Mouse (Mus musculus): ENCODE results near the gene Ccr9.
"Not testable (repeated sequence)": the region's sequence is repeated elsewhere in the genome, so short reads cannot be mapped to it uniquely, and the experiment has no call there.

Ccr9 gene

DNA sequence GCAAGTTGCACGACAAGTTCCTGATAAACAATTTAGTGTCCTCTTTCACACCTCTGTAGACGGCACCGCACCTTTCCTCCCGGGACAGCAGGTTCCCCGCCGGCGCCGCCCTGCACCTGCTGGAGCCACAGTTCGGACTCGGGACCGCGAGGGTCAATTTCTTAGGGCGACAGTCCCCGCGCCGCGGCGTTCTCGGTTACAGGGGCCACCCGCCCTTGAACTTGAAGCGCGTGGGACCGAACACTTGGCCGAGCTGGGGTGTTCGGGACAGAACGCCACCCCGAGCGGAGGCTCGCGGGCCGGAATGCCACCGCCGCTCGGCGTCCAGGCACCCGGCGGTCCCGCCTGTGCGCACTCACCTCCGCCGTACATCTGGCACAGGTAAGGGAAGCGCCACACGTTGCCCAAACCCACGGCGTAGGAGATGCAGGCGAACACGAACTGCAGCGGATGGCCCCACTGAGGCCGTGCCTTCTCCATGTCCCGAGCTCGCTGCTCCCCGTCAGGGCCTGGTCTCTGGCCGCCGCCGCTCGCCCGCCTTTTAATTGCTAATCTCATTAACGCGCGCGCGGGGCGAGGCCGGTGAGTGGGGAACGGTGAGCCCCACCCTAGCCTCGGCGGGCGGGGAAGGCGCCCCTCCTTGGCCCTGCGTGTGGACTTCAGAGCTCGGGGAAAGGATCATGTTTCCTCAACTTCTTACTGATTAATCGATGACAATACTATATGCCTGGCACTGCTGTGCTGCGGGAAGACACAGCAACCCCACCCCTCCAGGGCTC, at the start of gene Ccr9, which contains the start of gene Slc6a20a:
Gene Ccr9 (plus strand): TSS at position 113 of the 779 bp plus-strand sequence.
Gene Slc6a20a (minus strand): TSS at position 559 of the 779 bp plus-strand sequence.
- peak; percentile 68 for DNase-seq

DNA sequence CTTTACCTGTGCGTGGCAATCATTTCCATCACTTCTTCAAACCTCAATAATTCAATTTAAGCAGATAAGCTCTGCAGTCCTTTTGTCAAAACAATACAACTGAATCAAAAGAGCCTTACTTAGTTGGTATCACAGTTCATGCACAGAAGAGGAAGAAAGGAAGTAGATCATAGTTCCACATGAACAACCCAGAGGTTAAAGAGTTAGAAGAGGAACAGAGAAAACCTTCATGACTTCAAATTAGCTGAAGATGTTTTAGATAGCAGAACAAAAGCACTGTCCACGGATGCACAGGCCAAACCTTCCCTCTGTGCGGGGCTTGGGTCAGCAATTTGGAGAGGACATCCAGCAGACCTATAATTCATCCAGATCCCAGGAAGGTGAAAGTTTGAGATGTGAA, 46.6 kb upstream of the Ccr9 start:
- no peak for DNase-seq

DNA sequence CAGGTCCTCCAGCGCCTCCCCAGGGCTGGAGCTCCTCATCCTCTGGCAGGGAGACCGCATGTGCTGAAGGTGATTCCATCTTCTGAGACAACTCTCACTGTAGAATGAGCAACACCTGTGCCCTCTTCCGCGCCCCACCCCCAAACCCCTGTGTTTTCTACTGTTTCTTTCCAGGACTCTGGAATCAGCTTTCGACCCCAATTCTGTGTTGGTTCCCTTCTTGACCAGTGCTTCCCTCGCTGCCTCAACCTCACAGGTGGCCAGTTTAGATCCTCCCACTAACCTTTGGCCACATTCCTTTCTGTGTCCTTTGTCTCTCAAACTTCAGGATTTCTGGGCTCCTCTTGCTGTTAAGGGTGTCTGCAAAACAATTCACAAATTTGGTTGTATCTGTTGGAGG, 46.0 kb upstream of the Ccr9 start, which contains the start of gene Slc6a20b:
Gene Slc6a20b (minus strand): TSS at position 285 of the 400 bp plus-strand sequence.
- peak; percentile 45 for DNase-seq

DNA sequence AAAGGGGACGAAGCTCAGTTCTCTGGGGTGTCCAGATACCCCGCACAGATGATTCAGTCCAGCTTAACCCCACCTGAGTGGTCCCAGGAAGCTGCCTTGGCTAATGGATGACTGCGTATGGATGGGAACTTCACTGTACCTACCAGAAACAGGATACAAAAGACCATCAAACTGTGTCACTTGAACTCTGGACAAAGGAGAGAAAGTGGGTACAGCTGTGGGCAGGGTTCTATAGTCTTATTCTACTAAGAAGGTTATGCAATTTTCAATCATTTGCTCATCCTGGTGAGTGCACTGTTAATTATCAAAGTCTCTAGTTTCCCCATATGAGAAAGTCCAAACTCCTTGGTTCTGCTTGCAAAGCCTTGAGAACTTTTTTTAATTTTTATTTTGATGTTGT, 45.2 kb upstream of the Ccr9 start:
- no peak for DNase-seq

DNA sequence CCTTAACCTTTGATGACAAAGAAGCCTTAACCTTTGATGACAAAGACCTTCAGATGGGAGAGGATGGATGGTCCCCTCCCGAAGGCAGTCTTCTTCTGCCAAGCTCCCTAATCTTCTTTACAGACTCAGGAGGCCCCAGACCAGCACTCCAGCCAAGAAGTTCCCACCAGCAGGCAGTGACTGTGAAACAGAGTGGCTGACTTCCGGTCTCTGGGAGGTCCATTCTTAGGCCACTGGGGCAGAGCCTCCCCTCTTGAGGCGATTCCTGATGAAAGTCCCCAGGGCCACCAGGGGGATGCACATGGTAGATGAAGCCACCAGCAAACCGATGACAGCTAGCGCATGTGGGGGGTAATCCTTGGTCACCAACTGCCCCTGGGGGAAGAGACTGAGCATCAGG, 41.5 kb upstream of the Ccr9 start:
- no peak for DNase-seq

DNA sequence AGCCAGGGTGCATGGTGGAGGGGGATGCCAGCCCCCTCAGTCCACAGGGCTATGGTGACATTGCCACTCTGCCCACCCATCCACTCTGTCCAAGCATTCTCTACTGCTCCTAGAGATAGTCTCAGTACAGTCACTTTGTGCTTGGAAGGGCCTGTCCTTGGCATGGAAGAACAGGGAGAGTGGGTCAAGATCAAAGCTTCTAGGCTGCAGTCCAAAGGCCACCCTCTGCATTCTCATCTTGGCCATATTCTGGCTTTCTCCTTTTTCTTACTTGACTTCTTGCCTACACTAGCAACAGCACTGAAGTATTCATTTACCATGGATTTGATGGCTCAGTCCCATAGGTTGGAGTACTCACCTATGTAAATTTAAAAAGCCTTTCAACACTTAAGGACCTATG, 40.0 kb upstream of the Ccr9 start:
- no peak for DNase-seq

DNA sequence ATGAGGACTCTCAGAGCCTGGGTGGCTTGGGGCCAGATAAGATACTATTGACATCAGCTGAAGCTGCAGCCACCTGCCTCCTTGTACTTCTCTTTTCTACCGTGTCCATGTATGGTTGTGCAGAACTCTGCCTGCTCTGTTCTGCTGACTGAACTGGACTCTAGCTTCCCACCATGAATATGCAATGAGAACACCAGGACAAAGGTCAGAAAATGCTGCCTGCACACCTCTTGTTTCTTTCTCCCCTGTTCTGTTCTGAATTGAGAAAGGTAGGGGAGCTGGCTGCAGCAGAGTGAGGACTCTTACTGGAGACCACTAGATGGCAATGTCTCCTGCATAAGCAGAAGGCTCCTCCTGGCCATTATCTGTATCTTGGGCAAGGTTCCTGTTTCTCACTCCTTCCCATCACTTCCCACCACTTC, 39.6 kb upstream of the Ccr9 start:
- DNase-seq = peak; percentile 61

DNA sequence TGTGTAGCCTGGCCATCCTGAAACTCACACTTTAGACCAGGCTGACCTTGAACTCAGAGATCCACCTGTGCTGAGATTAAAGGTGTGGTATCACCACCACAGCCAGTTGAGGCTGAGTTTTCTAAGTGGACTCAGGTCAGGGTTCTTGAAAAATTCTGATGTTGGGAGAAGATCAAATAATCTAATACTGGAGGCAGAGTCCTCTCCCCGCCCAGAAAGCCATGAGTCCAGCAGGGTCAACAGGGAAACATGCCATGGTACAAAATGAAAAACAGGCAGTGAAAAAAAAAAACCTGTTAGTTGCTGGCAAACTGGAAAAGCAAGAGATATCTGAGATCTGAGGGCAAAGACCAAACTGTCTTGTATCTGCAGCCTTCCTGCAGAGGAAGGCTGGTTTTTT, 38.1 kb upstream of the Ccr9 start:
- no peak for DNase-seq

DNA sequence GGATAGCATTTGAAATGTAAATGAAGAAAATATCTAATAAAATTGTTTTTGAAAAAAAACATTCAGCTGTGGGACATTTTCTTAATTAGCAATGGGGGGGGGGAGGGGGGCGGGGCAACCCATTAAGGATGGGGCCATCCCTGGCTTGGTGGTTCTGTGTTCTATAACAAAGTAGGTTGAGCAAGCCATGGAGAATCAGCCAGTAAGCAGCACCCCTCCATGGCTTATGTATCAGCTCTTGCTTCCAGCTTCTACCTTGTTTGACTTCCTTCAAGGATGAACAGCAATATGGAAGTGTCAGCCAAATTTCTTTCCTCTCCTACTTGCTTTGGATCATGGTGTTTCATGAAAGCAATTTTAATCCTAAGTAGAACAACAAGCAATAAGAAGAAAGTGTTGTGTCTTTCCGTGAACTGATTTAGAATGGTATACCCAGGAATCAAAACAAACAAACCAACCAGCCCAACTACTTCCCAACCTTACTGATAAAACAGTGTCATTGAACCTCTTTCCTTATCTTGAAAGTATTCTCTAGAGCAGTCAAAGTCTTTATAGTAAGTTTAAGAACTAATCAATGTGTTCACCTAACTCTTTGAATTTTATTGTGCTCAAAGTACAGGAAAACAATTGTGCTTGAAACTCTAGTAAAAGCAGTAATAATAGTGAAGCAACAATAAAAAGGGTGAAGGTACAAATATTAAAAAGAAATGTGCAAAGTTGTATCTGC, 28.3 kb upstream of the Ccr9 start:
- no peak for DNase-seq

DNA sequence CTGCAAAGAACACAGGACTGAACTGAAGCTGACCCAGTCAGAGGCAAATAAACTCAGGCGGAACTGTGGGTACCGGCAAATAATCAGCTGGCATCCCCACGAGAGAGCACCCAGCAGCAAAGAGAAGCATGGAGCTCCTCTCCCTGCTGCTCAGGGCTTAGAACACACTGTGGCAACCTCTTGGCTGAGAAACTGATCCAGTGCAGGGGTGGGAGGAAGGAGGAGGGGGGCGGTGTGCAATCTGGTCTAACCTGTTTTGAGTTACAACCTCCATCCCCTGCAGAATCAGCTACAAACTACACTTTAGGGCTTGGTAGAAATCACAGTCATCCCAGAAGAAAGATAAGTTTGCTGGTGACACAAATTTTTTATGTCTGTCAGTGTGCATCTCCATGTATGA, 26.9 kb upstream of the Ccr9 start:
- no peak for DNase-seq

DNA sequence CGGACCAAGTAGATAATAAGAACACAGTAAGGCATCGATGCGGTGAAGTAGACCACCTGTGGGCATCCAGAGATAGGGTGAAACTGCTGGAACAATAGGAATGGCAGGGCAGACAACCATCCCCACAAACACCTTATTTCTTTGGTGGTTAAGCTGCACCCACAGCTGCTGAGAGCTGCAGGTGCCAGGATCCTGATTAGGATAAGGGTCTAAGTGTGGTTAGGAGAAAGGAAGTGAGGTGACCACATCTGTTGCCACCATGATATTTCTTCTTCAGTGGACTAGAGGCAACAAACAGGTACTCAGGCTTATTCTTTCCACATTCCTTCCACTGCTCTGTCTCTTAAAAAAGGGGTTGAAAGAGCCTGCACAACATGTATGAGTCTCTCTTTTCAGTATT, 20.8 kb upstream of the Ccr9 start:
- DNase-seq = no peak

DNA sequence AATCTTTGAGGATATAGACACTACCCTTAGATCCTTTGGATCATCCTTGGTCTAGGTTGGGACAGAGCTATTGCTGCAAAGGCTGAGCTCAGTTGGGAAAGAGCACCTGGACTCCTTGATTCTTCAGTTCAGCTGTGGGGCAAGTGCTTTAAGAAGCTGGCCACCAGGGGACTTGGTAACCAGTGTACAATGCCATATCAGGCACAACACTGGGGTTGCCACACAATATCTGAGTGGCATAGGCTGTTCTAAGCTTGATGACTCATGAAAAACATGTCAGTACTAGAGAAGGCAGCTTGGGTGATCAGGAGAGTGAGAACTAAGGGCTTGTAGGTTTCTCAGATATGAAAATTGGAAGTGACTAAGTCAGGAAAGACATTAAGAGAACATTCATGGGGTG, 19.3 kb upstream of the Ccr9 start:
- DNase-seq = no peak

DNA sequence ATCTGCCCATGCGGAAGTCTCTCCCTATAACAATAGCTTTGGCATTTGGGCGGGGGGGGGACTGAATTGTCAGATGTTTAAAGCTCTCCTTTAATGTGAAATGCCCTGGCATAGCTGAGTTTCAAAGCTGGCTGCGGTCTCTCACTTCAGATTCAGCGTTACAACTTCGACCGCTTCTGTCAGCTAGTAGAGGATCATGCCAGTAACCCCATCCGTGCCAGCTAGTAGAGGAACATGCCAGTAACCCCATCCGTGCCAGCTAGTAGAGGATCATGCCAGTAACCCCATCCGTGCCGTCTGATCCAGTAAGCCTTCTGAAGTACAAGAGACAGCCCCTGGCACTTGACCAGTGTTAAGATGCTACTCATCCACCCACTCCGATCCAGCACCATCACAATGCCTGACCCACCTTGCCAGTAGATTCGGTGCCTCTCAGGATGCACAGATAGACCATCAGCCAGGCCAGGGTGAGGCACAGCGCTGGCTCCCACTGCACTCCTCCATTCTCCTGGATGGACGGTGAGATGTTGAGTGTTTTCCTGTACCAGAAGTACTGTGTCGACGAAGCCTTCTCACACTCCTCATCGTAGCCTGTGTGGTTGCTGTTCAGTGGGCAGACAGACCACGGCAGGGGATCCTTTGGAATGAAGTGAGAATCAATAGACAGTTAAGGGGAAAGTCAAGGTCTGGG, 18.1 kb upstream of the Ccr9 start:
- not testable (repeated sequence) for DNase-seq

DNA sequence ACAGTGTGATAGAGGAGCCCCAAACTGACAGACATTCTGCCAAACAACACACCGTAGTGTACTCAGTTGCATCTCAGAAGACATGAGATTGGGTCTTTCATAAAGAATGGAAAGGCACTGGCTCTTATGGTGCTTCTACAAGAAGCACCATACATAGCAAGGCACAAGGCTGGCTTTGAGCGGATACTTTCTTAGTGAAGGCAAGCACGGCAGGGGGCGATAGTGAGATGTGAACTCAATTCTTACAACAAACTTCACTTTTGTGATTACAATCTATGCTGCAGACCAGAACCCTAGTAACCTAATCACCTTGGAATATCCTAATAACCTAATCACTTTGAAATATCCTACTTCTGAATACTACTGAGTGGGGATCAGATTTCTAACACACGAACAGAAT, 12.6 kb upstream of the Ccr9 start:
- peak; percentile 71 for DNase-seq

DNA sequence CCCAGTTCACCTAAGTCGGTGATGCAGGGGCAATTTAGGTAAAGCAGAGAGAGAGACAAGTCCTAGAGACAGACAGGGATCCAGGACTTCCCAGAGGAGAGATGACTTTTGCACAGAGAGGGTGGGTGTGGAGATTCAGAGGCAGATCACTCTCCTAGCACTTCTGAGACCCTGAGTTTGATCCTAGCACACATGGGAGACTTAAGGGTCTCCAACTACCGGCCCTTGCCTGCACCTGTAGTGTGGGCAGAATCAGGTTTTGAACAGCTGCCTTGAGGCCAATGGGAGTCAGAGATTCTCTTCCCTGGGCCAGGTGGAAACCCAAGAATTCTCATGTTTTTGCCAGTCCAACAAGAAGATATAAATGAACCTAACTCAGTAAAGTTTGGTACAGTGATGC, 959 bp downstream of the Ccr9 start:
- DNase-seq = no peak

DNA sequence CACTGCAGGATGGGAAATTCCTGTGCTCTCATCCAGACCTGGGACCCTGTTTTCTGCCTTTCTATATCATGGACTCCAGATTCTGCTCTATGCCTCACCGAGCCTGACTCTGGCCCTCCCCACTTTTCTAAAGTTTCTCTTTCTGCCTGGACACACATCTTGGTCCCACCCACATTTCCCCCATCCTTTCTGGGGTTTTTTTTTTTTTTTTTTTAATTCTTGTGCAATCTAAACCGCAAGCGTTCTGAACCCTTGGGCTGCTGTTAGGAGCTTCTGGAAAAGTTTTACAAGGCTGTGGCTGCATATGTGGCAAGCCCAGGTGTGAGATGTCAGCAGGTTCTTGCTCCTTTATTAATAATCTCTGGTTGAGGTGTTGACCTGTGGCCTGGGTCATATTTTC, 5.5 kb downstream of the Ccr9 start:
- no peak for DNase-seq

DNA sequence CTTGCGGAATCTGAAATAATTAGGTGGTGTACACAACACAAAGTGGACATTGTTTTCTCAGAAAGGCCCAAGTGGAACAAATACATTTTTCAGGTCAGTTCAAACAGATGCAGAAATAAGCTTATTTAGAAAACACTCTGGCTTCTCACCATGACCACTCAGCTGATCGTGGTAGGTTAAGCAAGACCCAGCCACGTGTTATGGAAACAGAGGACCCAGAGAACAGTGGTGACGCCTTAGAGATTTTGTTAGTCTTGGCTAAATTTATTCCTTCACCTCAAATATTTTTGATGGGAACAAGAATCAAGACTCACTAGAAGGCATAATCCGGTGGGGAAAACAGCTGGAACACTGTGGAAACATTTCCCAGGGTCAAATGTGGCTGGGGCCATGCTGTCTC, 8.0 kb downstream of the Ccr9 start:
- DNase-seq = no peak

DNA sequence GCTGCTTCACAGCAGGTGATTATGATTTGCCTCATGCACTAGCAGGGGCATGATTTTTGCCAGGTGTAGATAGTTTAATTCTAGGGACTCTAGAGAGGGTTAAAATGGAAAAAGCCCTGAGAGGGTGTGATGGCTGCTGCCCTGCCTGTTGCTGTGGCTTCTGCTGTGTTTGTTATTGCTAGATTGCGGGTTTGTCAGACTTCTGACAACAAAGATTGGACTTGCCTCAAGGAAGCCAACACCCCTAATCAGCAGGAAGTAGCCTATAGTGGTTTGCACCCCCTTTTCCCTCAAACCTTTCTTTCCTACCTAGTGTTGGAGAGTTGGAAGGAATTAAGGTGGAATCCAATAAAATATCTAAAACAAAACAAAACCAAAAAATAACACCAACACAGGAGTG, 10.0 kb downstream of the Ccr9 start:
- no peak for DNase-seq

DNA sequence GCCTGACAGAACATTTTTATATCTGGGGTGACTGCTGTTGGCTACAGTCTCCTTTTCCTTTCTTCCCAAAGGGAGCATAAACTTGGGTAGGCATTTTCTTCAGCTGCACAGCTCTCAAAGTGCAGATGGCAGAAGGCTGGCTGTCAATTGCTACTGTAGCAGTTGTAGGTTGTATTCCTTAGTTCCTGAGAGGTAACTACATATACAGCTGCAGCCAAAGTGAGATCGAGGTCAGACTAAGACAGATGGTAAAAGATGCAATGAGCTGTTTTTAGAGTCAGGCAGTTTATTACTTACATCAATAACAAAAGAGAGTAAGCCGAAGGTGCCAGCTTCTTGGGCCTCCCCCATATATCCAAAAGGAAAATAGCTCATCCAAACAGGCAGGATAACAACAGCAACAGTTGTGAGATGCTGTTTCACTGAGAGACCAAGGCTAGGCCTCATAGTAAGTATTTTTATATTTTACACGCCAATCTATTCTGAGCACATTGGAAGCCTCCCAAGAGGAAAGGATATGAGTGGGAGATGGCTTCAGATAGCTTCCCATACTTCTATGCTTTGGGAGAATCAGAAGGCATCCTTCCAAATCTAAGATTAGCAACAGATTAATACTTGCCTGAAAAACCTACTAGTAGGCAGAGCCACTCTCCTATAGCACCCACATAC, 17.5 kb downstream of the Ccr9 start:
- no peak for DNase-seq

DNA sequence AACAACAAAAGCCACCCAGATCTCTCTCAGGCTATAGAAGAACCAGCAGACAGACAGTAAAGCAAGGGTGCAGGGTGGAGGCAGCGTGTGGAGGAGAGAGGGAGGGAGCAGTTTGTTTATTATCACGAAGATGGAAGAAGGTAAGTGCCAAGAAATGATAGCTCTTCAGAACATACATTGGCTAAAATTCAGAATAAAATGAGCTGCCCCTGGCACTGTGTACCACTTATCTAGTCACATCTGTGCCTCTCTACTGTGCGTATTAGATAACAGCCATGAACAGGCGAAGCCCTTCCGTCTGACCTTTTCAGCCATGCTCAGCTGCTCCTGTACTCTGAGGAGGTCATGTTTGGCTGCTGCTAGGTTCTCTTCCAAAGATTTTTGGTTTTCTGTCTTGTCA, 23.6 kb downstream of the Ccr9 start:
- no peak for DNase-seq

DNA sequence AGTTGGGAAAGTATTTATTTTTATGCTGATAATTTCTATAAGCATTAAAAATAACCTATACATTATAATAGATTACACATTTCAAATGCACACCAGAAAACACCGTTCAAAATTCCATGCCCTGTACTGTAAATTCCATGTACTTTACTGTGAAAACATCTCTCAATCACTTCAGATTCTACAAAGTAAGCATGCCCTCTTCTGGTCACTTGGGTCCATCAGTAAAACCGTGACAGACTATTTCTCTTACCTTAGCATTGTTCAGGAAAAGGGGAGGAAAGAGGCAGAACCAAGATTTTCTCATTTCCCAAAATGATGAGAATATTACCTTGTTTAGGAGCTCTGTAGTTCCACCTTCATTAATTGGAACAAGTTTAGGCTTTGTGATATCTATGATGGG, 31.0 kb downstream of the Ccr9 start:
- no peak for DNase-seq

DNA sequence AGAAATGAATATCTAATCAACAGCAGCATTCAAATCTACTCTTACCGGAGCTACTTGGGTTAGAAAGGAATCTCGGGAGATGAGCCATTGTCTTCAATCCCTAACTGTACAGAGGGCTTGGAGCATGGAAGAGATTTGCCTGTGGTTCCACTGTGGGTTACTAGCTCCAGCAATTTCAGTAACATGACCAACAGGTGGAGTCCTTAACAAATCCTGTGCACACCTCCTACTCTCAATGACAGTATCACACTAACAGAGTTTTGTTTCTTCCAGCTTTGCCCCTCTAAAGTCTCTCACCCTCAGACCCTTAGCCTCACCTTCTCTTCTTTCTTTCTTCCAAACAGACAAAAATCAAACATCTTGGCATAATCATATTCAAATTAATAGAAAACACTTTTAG, 34.9 kb downstream of the Ccr9 start:
- no peak for DNase-seq

DNA sequence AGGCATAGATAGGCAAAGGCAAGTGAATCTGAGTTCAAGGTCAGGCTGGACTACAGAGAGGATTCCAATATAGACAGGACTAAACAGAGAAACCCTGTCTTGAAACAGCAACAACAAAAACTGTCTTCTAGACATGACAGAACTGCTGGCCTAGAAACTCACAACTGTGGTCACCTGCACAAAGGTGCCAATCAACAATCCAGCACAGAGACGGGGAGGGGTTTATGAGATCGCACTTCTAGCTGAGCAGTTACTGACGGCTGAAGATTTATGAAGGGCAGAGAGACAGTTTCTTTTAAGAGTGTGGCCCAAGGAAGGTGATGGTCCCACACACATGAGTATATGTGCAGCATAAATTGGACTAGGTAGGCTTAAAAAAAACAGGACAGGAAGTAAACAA, 38.1 kb downstream of the Ccr9 start:
- DNase-seq = no peak
